Mouse (Mus musculus): ENCODE measurements around the gene Gm21721.
"Not testable (repeated sequence)": the region's sequence is repeated elsewhere in the genome, so short reads cannot be mapped to it uniquely, and the experiment has no call there.

Gene Gm21721

GRCm38 (mm10) chrY:9202090-9202489 is at the start of gene Gm21721:
Gene Gm21721 (minus strand): TSS chrY:9202190.
- DNase-seq (ENCODE audit: low spot score) = not testable (repeated sequence)

All from layer of hippocampus, adult 11-12 months (tissue).